Mouse (Mus musculus) gastrocnemius, adult 18-20 months (tissue): ENCODE measurements at regions not wholly inside any gene's neighbourhood (a gene's known extent, or its start where the extent isn't known, plus 50 kb on each side); places are given as distances from the start of the nearest gene placed in this dataset.
"Not testable (repeated sequence)": the region's sequence is repeated elsewhere in the genome, so short reads cannot be mapped to it uniquely, and the experiment has no call there.

Experiments used
- DNase-seq: peaks from one replicate; pipeline ENCODE4 v3.0.0; 2021; ENCODE audit warnings: low spot score

DNA sequence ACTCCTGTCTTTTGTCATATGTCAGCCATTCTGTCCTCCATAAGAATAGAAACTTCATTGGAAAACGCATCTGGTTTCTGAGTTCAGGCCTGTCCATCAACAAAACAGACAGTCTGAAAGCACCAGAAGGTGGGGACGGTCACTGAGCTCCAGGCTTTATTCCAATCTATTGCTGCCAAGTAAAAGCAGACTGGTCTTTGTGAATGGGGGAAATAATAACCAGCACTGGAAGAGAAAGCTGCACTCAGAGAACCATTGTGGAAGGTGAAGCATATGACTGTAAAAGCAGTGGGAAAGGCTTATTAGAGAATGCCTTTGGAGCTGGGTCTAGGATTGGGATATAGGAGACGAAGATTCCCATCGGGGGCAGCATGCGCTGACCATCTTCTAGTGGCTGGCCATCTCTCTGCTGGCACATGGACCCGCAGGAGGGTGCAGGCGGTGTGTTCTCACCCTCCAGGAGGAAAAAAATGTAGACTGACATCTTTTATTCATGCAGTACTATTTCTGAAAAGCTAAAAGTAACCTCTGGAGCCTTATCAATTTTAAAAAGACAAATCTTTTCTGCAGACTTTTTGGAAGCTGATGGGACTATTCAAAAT is 1638.0 kb downstream of the Car8 start:
- DNase-seq: no peak

DNA sequence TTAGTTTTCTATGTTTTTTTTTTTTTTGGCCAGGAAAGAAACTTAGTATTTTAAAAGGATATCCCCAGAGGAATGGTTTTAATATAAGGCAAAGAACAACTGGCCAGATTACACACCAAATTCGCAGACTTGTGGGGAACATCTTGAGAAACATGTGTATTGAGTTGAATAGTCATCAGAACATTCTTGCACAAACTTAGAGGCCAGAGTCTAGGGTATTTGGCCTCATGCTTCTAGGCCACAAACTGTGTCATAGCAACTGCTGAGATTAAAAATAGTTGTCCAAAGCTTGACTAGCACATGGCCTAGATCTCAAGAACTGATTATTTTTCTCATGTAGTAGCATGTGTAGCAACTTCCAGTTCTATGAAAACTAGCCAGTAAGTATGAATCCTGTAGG is 1642.5 kb downstream of the Car8 start:
- DNase-seq: peak; percentile 34

DNA sequence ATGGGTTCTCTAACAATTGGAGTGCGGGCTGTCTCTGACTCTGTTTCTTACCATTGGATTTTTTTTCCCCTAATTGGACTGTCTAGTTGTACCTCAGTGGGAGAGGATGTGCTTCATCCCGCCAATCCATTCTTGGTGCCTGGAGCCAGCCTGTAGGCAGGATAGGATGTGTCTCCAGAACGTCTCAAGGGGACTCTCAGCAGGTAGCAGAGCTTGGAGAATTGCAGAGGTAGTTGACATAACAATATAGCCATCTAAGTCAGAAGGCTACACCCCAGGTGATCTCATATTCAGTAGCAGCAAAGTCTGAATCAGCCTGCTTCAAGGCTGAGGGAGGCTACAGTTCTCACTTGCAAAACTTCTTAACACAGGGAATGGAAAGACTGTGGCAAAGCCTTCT is 1646.0 kb downstream of the Car8 start:
- DNase-seq: not testable (repeated sequence)

DNA sequence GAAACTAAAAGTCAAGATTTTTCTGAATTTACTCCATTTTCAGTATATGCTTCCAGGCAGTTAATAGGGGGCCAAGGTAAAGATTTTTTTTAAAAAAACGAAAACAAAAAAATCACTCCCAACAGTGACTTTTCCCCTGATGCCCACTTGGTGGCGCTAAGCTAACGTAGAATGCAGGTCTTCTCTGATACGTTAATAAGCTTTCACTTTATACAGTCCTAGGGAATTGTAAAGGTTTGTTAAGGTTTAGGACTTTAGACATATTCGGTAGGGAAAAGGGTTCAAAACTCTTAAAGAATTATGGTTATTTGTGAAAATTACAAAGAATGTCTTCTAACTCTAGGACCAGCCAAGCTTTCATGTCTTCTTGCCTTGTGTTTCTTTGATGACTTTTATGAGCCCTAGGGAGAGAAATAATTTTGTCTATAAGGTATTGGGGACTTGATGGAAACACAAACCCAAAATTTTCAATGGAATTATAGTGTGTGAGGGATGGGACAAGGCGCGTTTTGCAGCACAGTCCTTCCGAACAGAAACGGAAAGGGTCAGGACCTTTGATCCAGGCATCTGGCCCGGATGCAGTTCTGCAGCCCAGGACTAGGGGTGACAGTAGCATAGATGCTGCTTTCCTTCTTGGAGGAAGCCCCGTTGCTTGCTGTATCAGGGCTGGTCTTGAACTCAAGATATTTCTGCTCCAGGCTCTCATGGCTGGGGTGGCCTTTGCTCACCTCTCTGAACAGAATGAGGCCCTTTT is 1677.1 kb downstream of the Car8 start:
- peak; percentile 22 for DNase-seq

DNA sequence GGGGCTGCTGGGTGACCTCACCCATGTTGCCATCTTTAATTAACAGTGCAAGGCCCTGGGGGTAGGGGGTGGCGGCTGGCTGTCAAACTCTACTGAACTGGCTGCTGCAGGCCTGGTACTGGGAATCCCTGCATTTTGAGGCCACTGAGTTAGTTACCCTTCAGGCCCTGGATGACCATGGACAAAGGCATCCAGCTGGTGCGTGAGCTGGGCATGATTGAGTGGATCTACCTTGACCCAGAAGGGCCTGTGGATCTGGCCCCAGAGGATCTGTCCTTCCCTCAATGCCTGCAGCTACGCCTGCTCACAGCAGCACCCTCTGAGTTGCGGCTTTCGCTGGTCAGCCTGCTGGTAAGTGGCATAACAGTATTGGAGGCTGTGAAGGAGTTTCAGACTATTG is 1699.2 kb downstream of the Car8 start:
- no peak for DNase-seq

DNA sequence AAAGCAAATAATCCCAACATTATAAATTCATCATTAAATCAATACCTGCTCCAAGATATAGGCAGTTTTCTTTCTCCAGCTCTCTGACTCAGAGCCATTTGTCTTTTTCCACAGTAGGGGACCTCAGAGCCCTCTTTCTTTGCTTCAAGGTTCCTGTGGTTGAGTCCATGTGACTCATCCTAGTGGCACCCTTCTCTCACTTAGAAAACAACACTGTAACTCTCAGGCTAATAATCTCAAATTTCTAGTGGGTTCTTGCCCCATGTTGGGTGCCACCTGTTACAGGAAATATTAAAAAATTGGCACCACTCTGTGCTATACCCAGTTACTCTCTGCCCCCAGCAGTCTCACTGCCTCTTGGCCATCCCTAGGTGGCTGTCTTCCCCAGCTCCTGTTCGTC is 1706.4 kb downstream of the Car8 start:
- DNase-seq: no peak

DNA sequence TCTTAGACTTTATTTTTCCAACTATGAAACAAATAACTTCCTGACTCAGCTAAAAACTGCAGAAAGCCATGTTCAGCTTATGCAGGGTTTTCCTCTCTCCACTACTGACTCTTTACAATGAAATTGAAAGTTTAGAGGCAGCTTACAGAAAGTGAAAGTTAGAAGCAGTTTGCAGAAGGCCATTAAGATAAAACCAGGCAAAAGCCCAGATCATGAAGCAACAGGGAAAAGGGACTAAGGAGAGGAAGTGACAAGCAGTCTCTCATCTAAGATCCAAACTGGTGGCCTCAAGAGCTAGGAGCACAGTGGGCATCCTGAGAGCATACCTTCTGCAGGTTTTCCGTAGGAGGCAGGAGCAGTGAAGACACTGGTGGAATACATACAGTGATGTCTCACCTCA is 1721.2 kb downstream of the Car8 start:
- no peak for DNase-seq

DNA sequence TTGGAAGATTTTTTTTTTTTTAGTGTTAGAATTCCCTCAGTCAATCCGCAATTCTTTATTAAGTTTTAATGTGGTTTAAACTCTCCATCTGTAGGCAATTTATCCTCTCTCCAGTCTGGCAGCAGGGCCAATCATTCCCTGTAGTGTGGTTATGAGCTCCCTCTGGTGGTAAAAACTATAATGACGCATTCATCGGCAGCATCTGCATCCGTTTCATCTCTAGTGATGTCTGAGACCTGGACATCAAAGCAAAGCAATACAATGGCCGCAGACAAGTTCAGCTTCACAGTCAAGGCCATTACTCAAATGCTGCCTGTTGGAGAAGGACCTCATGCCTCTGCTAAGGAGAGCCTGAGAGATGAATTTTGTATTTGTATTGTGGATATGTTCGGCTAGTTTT is 1721.7 kb upstream of the Impad1 start:
- DNase-seq: peak; percentile 81

DNA sequence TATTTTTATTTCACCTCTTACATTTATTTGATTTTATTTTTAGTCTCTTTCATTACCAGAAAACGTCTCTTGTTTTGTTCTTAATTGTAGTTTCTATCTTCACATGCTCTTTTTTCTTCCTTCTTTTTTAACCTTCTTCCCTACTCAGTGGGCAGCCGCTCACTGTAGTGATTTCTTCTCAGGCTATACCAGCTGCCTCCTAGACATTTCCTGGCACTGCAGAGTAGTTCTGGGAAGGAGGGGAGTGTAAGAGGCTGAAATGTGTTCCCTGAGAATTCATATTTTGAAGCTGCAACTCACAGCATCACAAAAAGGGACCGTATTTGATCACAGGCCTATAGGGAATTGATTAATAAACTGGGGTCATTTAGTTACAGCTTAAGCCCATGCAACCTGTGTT is 1720.5 kb upstream of the Impad1 start:
- no peak for DNase-seq

DNA sequence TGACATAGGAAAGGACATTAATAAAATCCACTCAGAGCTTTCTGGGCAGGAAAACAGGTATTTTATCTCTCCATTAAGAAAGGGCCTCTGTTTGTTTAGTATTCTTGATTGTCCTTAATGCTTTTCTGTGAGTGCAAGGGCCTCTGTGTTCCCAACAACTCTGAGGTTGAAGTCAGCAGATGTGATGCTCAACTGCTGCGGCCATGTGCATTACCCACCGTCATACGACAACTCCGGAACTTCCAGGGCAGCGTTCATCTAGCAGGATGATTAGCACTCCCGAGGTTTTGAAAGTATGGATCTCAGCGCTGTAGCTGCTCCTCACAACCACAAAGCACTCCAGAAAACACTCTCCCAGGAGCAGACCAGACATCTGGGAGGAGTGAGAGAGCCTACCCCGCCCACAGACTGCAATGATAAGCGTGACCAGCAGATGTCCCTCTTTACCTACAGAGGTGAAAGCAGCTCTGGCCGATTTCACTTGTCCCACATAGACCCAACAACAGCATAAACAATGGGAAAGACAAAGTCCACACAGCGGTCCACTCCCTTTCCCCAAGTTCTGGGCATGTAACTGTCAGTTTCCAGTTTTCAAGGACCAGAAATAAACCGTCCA is 1719.7 kb upstream of the Impad1 start:
- peak; percentile 78 for DNase-seq

DNA sequence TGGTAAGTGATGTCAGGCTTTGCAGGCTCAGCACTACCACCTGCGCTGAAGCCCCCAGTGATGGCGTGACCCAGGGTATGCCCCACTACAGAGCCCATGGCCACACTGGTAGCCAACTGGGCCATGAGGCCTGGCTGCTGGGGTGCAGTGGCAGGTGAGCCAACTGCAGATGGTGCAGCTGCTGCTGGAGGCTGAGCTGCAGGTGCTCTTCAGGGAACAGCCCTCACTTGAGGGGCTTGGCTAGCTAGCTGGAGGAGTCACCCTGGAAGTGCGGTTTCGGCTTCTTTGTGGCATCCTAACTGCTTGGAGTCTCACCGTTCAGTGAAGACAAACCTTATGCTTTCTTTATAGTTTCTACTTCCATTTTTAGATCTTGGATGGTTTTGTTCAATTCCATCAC is 1714.9 kb upstream of the Impad1 start:
- no peak for DNase-seq
